Mouse (Mus musculus) c-Kit-positive CD71-negative TER-119-negative erythroid progenitor cells, embryonic 14.5 days (primary cell): ENCODE measurements around the gene Cd36.
"Not testable (repeated sequence)": the region's sequence is repeated elsewhere in the genome, so short reads cannot be mapped to it uniquely, and the experiment has no call there.

ENCODE experiments used
- DNase-seq: peaks from one replicate; pipeline ENCODE4 v3.0.0-alpha.2; 2013; ENCODE audit warnings: low read depth

Cd36 gene

DNA sequence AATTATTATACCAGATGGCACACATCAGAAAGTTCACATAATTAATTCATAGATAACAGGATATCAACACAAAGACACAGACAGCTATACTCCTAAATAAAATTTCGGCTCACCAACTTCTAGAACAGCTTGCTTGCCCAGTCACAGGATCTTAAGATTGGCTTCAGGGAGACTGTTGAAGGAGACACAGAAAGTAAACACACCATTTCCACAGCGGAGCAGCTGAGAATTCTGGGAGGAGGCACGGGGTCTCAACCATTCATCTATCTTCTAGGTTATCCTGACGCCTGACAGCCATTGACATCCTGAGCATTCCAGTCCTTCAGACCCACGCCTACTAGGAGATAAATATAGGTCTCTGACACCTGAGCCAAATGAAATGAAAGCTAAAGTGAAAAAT lies at the start of gene Cd36:
TSS of gene Cd36 (minus strand) at position 204 of the 400 bp plus-strand sequence.
- no peak for DNase-seq

DNA sequence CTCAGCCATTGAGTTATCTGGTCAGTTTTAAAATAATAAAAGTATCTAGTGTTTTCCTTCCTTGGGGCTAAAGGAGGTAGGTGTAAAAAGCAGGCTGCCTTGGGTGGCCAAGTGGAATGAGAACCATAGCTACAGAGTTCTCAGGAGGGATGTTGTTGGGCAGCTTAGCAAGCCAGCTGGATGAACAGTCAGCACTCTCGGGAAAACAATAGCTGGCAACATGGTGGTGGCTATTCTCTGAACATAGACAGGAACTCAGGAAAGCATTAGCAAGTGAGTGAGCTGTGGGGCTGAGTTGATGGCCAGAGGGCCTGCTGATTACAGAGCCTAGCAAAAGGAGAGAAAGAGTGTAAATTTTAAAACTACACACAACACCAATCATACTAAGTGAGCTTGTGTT lies 45.9 kb upstream of the Cd36 start:
- DNase-seq, result no peak

DNA sequence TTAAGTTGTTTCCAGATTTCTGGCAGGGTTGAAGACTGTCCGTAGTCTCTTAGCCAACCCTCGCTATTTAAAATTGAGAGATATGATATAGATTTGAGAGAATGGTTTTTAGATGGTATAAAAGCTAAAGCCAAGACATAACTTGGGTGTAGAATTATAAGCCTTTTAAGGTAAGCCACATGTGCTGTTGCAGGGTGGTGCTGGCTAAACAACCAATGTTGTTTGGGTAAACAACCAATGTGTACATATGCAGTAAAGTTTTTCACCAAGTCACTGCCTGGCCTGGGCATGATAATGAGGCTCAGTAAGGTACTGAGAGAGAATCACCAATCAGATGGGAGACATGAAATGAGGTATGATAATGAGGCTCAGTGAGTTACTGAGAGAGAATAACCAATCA lies 43.0 kb upstream of the Cd36 start:
- DNase-seq, result not testable (repeated sequence)

DNA sequence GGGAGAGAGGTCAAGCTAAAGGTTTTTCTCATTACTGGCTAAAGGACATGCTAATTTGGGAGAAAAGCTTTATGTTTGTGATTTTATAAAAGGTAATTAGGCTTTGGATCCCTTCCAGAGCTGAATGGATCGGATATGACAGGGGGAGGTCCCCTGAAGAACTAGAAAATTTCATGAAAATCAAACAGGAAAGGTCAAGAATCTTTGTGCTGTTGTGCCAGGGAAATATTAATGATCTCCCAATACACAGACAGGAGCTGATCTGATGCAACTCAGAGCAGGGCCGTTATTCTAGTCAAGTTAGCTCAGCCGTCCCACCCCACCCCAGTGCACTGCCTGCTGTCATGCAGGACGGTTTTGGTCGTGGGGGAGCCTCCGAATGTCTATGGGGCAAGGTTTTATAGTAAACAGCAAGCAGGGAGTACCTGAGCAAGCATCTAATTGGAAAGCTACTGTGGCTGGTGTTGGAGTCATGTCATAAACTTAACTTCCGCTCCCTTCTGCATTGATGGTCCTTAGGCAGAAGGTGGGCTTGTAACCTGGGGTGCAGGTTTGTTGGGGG lies 40.5 kb upstream of the Cd36 start:
- DNase-seq, result no peak

- DNase-seq, result no peak
Measured at GRCm38 (mm10) chr5:17928471-17928870, 39.9 kb upstream of the Cd36 start.

- DNase-seq, result no peak
Measured at GRCm38 (mm10) chr5:17924085-17924518, 35.5 kb upstream of the Cd36 start.

DNA sequence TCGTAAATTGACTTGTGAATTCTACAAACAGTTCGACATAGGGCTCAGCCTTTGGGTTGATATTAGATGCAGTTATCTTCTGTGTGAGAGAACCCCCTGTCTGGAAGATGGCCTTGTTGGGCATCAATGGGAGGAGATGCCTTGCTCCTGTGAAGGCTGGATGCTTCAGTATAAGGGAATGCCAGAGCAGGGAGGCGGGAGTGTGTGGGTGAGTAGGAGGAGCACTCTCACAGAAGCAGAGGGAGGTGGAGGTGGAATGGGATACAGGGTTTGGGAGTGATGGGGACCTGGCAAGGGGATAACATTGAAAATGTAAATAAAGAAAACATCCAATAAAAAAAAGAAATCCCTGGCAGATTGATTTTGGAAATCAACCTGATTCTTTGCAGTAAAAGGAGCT lies 35.0 kb upstream of the Cd36 start:
- DNase-seq, result no peak

DNA sequence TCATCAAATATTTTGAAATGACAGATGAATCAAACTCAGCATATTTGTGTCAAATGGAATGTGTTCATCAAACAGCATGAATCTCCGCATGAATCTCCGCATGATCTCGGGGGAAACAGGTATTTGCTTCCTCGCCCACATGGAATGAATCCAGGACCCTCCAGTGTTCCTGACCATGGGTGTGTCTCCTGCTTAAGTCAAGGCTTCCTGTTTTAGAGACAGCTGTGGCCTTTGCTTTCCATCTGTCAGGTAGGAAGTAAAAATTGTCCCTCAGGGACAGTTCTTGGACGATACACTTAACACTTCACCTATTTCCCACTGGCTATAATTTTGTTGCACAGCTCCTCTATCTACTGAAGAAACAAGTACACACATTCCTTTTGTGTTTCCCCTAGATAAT lies 30.4 kb upstream of the Cd36 start:
- no peak for DNase-seq

GRCm38 (mm10) chr5:17904766-17905165 lies 16.2 kb upstream of the Cd36 start:
- no peak for DNase-seq

GRCm38 (mm10) chr5:17898948-17899347 lies 10.3 kb upstream of the Cd36 start:
- DNase-seq, result no peak

GRCm38 (mm10) chr5:17897641-17898040 lies 9.0 kb upstream of the Cd36 start:
- not testable (repeated sequence) for DNase-seq

DNA sequence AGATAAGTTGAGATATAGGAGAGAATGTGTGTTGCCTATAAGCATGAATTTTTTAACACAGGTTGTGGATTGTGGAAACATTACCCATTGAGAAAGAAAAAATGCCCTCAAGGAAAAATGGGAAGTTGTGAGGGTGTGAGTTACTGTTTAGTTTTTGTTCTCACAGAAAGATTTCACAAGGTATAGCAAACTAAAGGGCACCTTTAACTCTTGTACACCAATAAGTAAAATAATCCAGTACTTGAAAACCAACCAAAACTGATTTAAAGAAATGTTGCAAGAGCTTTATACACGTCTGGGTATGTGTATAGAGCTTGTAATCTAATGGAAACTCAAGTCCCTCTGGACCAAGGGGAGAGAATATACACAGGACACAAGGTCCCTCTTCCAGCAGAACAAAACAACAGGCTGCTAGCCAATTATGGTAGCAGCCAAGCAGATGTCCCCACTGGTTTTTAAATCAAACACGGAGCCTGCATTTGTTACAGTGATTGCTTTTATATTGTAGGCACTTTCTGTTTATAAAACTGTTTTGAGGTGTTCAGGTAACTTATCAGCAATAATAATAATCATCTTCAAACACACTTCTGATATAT lies 5.1 kb upstream of the Cd36 start:
- no peak for DNase-seq

GRCm38 (mm10) chr5:17889291-17889690 lies 690 bp upstream of the Cd36 start:
- DNase-seq, result no peak

DNA sequence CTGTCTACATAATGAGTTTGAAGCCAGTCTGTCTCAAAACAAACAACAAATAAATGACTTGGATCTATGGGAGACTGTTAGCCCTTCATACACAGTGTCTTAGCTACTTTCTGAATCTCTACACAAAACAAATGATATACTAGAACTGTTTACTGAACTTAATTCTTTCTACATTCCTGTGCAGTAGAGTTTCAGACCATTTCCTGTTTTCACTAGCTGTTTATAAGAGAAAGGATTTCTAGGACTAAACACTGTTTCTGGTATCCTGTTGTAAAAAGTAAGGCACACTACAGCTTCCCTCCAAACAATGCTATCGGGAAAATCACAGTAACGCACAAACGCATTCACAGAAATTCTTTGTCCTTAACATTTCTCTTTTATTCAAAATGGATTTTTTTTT lies 2.2 kb downstream of the Cd36 start:
- no peak for DNase-seq

DNA sequence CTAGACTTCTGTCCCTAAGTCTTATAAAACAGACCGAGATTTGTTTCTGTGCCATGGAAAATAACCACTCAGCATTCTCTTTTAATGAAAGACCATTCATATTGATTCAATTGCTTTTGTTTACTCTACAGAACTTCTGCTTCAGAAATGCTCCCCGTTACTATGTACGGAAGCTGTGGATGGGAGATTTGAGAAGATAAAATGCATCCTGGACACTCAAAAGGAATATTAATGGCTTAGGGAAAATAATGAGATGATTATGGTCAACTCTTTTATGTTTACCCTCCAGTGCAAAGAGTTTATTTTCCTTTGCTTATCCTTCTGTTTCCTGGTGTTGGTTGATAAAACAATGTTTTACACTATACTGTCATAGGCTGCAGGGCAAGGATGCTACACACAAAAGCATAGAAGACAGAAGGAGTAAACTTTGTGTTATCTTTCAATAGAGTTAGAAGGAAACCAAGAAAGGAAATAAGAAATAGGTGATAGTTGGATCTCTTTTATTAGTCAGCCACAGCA lies 5.2 kb downstream of the Cd36 start:
- no peak for DNase-seq

DNA sequence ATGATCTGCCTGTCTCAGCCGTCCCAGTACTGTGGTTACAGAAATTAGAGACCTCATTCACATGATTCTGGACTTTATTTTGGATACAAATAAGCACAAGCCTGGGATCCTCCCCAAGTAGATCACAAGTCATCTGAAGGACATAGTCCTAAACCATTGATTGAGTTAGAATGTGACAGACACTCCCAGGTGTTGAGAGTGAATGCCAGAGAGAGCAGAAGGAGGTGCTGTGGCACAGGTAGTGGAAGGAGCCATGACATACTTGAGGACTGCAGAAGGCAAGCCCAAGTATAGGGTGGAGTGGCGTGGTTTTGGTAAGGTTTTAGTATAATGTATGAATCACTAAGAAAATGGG lies 7.1 kb downstream of the Cd36 start:
- no peak for DNase-seq

DNA sequence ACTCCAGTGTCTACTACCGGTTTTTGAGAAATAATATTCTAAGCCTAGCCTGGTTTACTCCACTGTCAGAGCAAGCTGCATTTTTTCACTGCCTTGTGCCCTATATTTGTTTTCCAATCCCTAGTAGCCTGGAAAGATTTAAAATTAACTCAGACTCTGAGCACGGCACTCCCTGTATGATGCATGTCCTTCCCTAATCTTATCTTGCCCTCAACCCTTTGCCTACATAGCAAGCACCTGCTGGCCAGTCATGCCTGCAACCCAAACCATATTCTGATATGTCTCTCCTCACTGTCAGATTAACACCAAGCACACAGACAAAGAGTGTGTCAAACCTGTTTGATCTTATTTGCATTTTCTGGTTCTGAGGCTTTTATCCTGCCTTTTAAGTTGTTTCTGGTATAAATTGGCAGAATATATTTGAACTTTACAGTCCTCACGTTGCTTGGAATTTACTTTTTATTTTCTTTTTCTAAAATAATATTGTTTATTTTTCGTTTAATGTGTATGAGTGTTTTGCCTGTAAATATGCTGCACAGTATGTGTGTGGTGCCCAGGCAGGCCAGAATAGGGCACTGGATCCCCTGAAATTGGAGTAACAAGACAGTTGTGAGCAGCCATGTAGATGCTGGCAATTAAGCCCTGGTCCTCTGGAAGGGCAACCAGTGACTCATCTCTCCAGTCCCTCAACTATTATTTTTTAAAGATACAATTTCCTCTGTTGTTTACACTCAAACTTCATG lies 7.6 kb downstream of the Cd36 start:
- DNase-seq, result no peak

DNA sequence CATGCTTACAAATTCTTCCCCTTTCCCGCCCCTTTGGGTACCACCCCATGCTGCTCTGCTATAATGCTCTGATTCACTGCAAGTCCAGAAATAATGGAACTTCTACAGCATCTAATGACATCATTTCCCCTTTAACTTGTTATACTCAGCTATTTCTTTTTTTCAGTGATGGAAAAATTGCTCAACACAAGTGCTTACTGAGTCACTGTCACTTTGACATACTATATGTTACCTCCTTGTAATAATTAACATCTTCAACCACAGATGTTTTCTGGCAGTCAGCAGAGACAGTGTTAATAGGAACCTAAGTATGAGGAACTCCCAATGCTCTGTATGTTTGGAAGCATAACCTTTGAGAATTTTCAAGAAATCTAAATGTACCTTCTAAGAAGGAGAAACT lies 8.7 kb downstream of the Cd36 start:
- DNase-seq, result no peak

DNA sequence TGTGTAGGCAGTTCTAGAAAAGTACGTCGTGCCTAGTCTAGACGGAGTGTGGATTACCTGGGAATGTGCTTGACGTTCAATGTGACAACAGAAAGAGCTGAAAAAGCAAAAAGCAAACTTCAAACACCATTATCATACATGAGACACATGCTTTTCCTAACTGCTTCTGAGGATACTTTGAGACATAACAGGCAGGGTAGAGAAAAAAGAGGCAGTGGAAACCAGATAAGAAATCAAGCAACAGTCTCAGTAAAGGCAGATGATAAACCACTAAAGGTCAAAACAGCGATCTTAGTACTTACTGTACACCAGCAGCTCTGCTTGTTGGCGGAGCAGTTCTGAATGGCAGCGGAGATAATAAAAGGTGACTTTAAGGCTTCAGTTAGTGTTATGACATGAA lies 11.6 kb downstream of the Cd36 start:
- no peak for DNase-seq

DNA sequence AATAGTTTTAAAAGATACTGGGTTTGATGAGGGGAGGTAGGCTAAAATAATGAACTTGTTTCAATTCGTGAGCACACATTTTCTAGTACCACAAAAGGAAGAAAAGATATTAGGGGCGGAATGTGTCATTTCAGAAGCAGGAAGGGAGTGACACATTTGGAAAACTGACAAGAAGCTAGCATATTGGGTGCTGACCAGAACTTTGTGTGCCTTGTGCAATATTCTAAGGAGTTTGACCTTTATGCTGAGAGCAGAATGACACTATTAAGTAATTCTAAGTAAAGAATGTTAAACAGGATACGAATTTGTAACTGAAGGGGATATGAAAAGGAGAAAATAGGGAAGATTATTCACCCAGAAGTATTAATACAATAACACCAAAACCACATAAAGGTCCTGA lies 12.0 kb downstream of the Cd36 start:
- no peak for DNase-seq

GRCm38 (mm10) chr5:17874335-17874734 lies 14.3 kb downstream of the Cd36 start:
- DNase-seq, result no peak

DNA sequence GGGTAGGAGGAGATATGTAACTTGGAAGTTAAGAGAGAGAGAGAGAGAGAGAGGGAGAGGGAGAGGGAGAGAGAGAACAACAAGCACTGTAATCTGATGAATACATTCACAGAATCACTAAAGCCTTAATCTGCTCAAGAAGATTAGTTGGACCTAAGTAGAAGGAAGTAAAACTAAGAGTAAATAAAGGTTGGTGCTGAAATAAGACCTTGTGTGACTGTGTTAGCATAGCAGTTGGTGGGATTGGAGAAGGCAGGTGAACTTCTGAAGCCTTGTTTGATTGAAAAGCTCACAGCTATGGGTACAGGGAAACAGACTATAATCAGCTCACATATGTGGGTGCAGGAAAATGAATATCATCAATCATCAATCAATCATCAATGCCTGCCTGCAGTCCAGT lies 23.2 kb downstream of the Cd36 start:
- DNase-seq, result no peak

DNA sequence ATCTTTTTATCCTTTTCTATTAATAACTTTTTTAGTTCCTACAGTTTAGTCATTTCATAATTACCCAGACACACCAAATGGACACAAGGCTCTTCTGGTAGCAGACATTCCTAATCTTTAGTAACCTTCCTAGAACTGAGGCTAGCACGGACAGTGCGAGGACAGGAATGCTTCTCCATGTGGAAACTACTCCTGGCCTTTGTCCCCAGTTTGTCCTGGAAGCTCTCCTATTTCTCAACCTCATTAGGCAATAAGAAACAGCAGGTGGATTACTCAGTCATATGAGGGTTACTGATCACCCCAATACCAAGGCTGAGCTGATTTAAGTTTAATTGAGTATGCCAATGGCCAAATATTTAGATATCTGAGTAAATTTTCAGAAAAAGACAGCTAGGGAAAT lies 25.5 kb downstream of the Cd36 start:
- no peak for DNase-seq

DNA sequence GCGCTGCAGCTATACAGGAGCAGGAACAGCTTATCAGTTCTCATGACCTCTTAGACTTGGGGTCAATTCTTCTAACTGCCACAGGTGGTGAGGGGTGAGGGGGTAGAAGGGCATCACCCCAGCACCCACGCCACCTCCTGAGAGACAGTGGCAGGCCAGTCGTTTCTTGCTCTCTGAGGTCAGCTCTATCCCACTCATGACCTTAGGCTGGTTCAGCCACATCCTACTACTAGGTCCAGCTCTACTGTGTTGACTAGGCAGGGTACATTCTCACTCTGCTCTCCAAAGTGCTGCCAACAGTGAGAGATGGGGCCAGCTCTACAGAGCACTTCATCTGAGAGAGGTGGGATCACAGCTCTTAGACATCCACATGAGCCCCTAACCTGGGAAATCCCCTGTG lies 30.2 kb downstream of the Cd36 start:
- no peak for DNase-seq
